Mouse (Mus musculus) liver, adult 2 months (tissue): ENCODE data around the gene Slc7a8.

Source experiments
- CTCF ChIP-seq: fragments of 200-500 bp; IDR thresholded peaks from 2 replicates; pipeline ENCODE4 v1.5.1; 2011; ENCODE audit warnings: low read depth, low read length, control low read depth
- POLR2A ChIP-seq: fragments of 200-500 bp; IDR thresholded peaks from 2 replicates; pipeline ENCODE4 v1.6.1; 2011; ENCODE audit warnings: low read length, control low read depth; ENCODE audit not compliant: insufficient read depth; ENCODE audit errors: extremely low read depth

DNA sequence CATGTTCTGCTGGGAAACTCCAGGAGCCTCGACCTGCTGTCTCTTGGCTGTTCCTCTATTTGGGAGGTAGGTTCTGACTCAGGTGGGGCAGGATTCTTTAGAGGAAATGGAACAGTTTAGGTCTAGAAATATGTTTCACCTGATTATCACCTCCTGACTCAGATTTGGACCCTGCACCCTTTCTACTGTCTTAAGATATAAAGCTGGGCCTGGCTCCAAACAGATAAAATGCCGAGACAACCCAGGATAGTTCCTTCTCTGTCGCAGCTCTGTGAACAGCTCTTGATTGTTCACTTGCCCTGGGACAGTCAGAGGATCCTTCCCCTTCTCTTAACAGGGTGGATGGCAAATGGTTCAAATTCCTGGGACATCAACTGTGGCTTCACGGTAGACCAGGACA, 46.5 kb downstream of the Slc7a8 start:
- no peak for TF ChIP-seq POLR2A
- TF ChIP-seq CTCF: no peak
